ENCODE assay signal across 8 mouse cellular contexts in the genomic region with DNA sequence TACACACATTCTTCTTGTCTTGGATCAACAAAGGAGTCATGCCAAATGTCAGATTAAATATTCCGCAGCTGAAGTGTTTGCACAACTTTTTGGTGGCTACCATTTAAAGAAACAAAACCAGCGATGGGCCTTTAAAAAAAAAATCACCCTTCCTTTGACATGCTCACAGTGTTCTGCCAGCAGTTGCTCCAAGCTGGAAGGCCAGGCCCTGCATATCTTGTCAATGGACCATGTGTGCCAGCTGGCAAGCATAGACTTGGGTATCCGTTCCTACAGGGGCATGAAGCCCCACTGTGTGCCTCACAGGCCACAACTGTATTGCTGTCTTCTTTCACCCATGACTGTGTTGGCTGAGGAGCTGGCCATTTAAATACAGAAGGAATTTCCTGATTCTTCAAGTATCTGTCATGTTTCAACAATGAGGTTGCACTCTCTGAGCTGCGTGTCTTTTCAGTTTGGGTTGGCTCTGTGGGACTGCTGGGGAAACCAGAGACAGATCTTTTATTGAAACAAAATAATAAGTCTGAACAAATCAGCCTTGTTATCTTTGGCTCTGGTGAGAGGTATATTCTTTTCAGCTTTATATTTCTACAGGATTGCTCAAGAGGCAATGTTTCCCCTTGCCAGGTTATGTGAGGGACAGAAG.
DNase-seq lines count a peak whose midpoint lies in the region; ATAC-seq and TF ChIP-seq lines count a peak whose summit lies in the region.

No protein-coding gene starts in this region.

- DNase-seq in adrenal gland, adult (ENCODE audit: inconsistent age in 2 of 2, low spot score in 1 of 2) = peak; percentile 11 to 59
- DNase-seq in adrenal gland, postnatal 25 days = no peak
- DNase-seq in right cerebral cortex, postnatal 10 days (ENCODE audit: low spot score in 2 of 2) = peak; percentile 27
- no peak for DNase-seq in right cerebral cortex, adult 2 months (ENCODE audit: low spot score in 2 of 2)
- DNase-seq in kidney, adult 2 months = peak; percentile 43
- peak; percentile 82 for DNase-seq in skeletal muscle tissue, adult 2 months (ENCODE audit: low read depth, low spot score)
- no peak for DNase-seq in right cerebral cortex, postnatal 14 days

- H3K27me3 ChIP-seq in kidney, adult 2 months (replicated peaks; ENCODE audit: control insufficient read depth, insufficient read depth, low read length) = no peaks in the 10 kb centered on the region
- no peaks in the 10 kb centered on the region for H3K27me3 ChIP-seq in liver, embryonic 12.5 days (replicated peaks)

- no peak overlapping the region for H3K4me3 ChIP-seq in kidney, adult 2 months (ENCODE audit: insufficient read depth, low read depth, low read length)
- H3K4me3 ChIP-seq in liver, embryonic 12.5 days = no peak overlapping the region

- no peak for TF ChIP-seq CTCF in kidney, adult 2 months (conservative IDR thresholded peaks at IDR 0.05; ENCODE audit: insufficient read depth, insufficient read length, low read depth, low read length)

- H3K9ac ChIP-seq in liver, embryonic 12.5 days = no peak overlapping the region

- H3K36me3 ChIP-seq in kidney, adult 2 months (ENCODE audit: control insufficient read depth, insufficient read depth, low read length) = no peaks in the 10 kb centered on the region
- no peaks in the 10 kb centered on the region for H3K36me3 ChIP-seq in liver, embryonic 12.5 days

- H3K9me3 ChIP-seq in liver, embryonic 12.5 days (replicated peaks) = no peaks in the 10 kb centered on the region

- no peaks in the 10 kb centered on the region for H3K4me1 ChIP-seq in kidney, adult 2 months (ENCODE audit: control insufficient read depth, insufficient read depth, low read length)
- H3K4me1 ChIP-seq in liver, embryonic 12.5 days = no peaks in the 10 kb centered on the region

- peak overlapping the region; percentile 6; the same call in 1 of the 2 replicates for H3K27ac ChIP-seq in kidney, adult 2 months (ENCODE audit: insufficient read depth, low read depth, low read length)
- no peak overlapping the region for H3K27ac ChIP-seq in liver, embryonic 12.5 days

- WGBS in kidney, adult 2 months = 69% methylated on average over 4 of the region's 4 CpGs
- 72% methylated on average over 4 of the region's 4 CpGs for WGBS in liver, embryonic 12.5 days (ENCODE audit: insufficient replicate concordance)

- no peak for ATAC-seq in liver, embryonic 12.5 days

- no peak for TF ChIP-seq POLR2A in kidney, adult 2 months (IDR thresholded peaks at IDR 0.05; ENCODE audit: low read depth, low read length)

- no peak overlapping the region for H3K4me2 ChIP-seq in liver, embryonic 12.5 days

Comparison
In these comparisons a context has a peak if more than half of its experiments do, and no peak if none do; other contexts are left out.
1. DNase-seq: peak in adrenal gland, adult (2 of 2), right cerebral cortex, postnatal 10 days (2 of 2), kidney, adult 2 months (single experiment) and skeletal muscle tissue, adult 2 months (single experiment); none in adrenal gland, postnatal 25 days (single experiment), right cerebral cortex, adult 2 months (0 of 2) and right cerebral cortex, postnatal 14 days (single experiment).